Comparison of ENCODE assay signal across 13 mouse cellular contexts in the genomic region with DNA sequence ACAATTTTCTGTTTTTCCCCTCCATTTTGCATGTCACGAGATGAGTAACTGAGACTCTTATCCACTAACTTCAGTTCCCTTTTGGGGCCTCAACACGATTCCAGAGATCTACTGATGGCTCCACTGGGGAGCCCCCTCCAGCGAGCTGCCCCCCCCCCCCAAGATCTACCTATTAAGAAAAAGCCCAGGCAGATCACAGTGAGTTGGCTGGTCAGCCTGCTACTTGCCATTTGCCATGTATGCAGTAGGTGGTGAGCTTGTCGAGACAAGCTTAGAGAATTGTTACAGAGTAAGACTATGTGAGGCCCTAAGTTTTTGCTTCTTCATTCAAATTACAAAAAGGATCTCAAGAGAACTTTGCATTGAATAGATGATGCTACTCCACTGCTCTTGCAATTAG.
A peak's percentile ranks its signal among the peaks of the same experiment; 100 is the strongest.
DNase-seq lines count a peak whose midpoint lies in the region; ATAC-seq and TF ChIP-seq lines count a peak whose summit lies in the region.
"Had no signal": no experiment of that assay in that cellular context is flagged by ENCODE, and none has a peak within 500 bp of the region (broad histone marks: within the 10 kb centered on the region; RNA-seq: fewer than 3 reads in every experiment).

No protein-coding gene starts in this region.

- H3K9ac ChIP-seq in embryonic facial prominence, embryonic 13.5 days, result peak overlapping the region; percentile 94
- H3K9ac ChIP-seq in hindbrain, postnatal 0 days (replicated peaks; ENCODE audit: low read length), result peak overlapping the region; percentile 51
- H3K9ac ChIP-seq in kidney, embryonic 14.5 days (ENCODE audit: low read depth, low read length), result no peak overlapping the region
- H3K9ac ChIP-seq: liver, embryonic 14.5 days had no signal

- 28% methylated on average over 4 of the region's 4 CpGs for WGBS in embryonic facial prominence, embryonic 13.5 days
- 14% methylated on average over 4 of the region's 4 CpGs for WGBS in hindbrain, postnatal 0 days
- 71% methylated on average over 4 of the region's 4 CpGs for whole genome bisulfite sequencing in kidney, embryonic 14.5 days

- H3K4me3 ChIP-seq in embryonic facial prominence, embryonic 13.5 days, result peak overlapping the region; percentile 45
- H3K4me3 ChIP-seq in hindbrain, postnatal 0 days (ENCODE audit: low read length), result peak overlapping the region; percentile 80; the same call in 1 of the 2 replicates
- peak overlapping the region; percentile 96 for H3K4me3 ChIP-seq in myocyte
- no peak overlapping the region for H3K4me3 ChIP-seq in kidney, embryonic 14.5 days (ENCODE audit: low read length)

- H3ac ChIP-seq in myocyte (ENCODE audit: control insufficient read depth, insufficient read length), result no peak overlapping the region

- H3K27me3 ChIP-seq in embryonic facial prominence, embryonic 13.5 days, result no peaks in the 10 kb centered on the region
- H3K27me3 ChIP-seq in hindbrain, postnatal 0 days (ENCODE audit: insufficient read depth, low read length), result no peaks in the 10 kb centered on the region
- no peaks in the 10 kb centered on the region for H3K27me3 ChIP-seq in myocyte (ENCODE audit: control insufficient read depth, insufficient read depth, insufficient read length)
- H3K27me3 ChIP-seq in kidney, embryonic 14.5 days (ENCODE audit: control insufficient read depth, insufficient read depth, low read length), result no peaks in the 10 kb centered on the region

- H3K9me3 ChIP-seq in embryonic facial prominence, embryonic 13.5 days, result no peaks in the 10 kb centered on the region
- no peaks in the 10 kb centered on the region for H3K9me3 ChIP-seq in hindbrain, postnatal 0 days (ENCODE audit: low read length)
- H3K9me3 ChIP-seq in kidney, embryonic 14.5 days (ENCODE audit: control insufficient read depth, low read length), result no peaks in the 10 kb centered on the region

- H3K4me2 ChIP-seq in embryonic facial prominence, embryonic 13.5 days, result peak overlapping the region; percentile 75
- peak overlapping the region; percentile 56 for H3K4me2 ChIP-seq in hindbrain, postnatal 0 days (ENCODE audit: low read depth, low read length)
- H3K4me2 ChIP-seq in myocyte (ENCODE audit: low read depth), result peak overlapping the region; percentile 98
- no peak overlapping the region for H3K4me2 ChIP-seq in kidney, embryonic 14.5 days (replicated peaks; ENCODE audit: low read depth, low read length)

- peak overlapping the region; percentile 97 for H3K27ac ChIP-seq in embryonic facial prominence, embryonic 13.5 days
- H3K27ac ChIP-seq in hindbrain, postnatal 0 days, result peak overlapping the region; percentile 82
- H3K27ac ChIP-seq in kidney, embryonic 14.5 days (ENCODE audit: low read depth, low read length), result no peak overlapping the region
- H3K27ac ChIP-seq: liver, embryonic 14.5 days; macrophage had no signal

- TF ChIP-seq CTCF in hindbrain, postnatal 0 days (IDR thresholded peaks at IDR 0.05; ENCODE audit: low read depth), result peak; percentile 49

- no peak for ATAC-seq in embryonic facial prominence, embryonic 13.5 days (ENCODE audit: insufficient number of reproducible peaks, insufficient read depth, low FRiP score, low TSS enrichment, low read depth)
- ATAC-seq in hindbrain, postnatal 0 days, result no peak
- no peak for ATAC-seq in kidney, embryonic 14.5 days (ENCODE audit: low FRiP score, low TSS enrichment)

- peaks cover 48% of the 10 kb centered on the region for H3K4me1 ChIP-seq in embryonic facial prominence, embryonic 13.5 days
- peaks cover 27% of the 10 kb centered on the region for H3K4me1 ChIP-seq in hindbrain, postnatal 0 days (ENCODE audit: insufficient read depth, low read length)
- peaks cover 7% of the 10 kb centered on the region; the same call in 1 of the 2 replicates for H3K4me1 ChIP-seq in kidney, embryonic 14.5 days (ENCODE audit: control insufficient read depth, insufficient read depth, low read length)

- H3K36me3 ChIP-seq in embryonic facial prominence, embryonic 13.5 days, result peaks cover 59% of the 10 kb centered on the region
- peaks cover 12% of the 10 kb centered on the region; the same call in 1 of the 2 replicates for H3K36me3 ChIP-seq in hindbrain, postnatal 0 days (ENCODE audit: insufficient read depth, low read length)
- H3K36me3 ChIP-seq in myocyte (ENCODE audit: control insufficient read depth, insufficient read depth), result peaks cover 45% of the 10 kb centered on the region
- H3K36me3 ChIP-seq in kidney, embryonic 14.5 days (ENCODE audit: control insufficient read depth, insufficient read depth, low read length), result peaks cover 31% of the 10 kb centered on the region

- peak; percentile 31 for DNase-seq in heart, adult 11 months
- no peak for DNase-seq in heart, adult 18-20 months
- no peak for DNase-seq in hindbrain, postnatal 0 days (ENCODE audit: low spot score)
- no peak for DNase-seq in left cerebral cortex, adult 9 months (ENCODE audit: low spot score in 2 of 2)
- no peak for DNase-seq in lung, postnatal 25 days (ENCODE audit: low spot score)
- DNase-seq: adrenal gland, adult 8-10 months; kidney, adult 18-20 months; right cerebral cortex, postnatal 4 days had no signal

- no peak for TF ChIP-seq POLR2A in myocyte (IDR thresholded peaks at IDR 0.05; ENCODE audit: insufficient read length, low read depth)

- H3K79me2 ChIP-seq in myocyte (ENCODE audit: control insufficient read depth, insufficient read depth), result peaks cover 97% of the 10 kb centered on the region

TF ChIP-seq in myocyte, 11 proteins besides CTCF, POLR2A, EP300 and RAD21:
- TF ChIP-seq POLR2AphosphoS2 (IDR thresholded peaks at IDR 0.05; ENCODE audit: insufficient read length, low read depth), result no peak
- no peak for TF ChIP-seq CEBPB (IDR thresholded peaks at IDR 0.05; ENCODE audit: insufficient read depth, poor library complexity, severe bottlenecking)
TF ChIP-seq in myocyte: peak in this region for 0.
